ENCODE assay signal across 24 mouse cellular contexts in genomic region chr9:43858761-43859160, GRCm38 (mm10).
A peak's percentile ranks its signal among the peaks of the same experiment; 100 is the strongest.
DNase-seq lines count a peak whose midpoint lies in the region; ATAC-seq and TF ChIP-seq lines count a peak whose summit lies in the region.
"Had no signal": no experiment of that assay in that cellular context is flagged by ENCODE, and none has a peak within 500 bp of the region (broad histone marks: within the 10 kb centered on the region; RNA-seq: fewer than 3 reads in every experiment).

No protein-coding gene starts in this region.

- intact Hi-C loops in heart, adult 2 months (cut with DNase I): no loop called here

- peak; percentile 11 for DNase-seq in heart, adult 8-10 months (ENCODE audit: low spot score)
- DNase-seq in heart, adult 2 months: no peak
- DNase-seq in lung, postnatal 0 days (ENCODE audit: low spot score): no peak
- DNase-seq in lung, adult 2 months: no peak
- DNase-seq in CH12.LX (ENCODE audit: extremely low read depth): no peak
- peak; percentile 55 for DNase-seq in brain, adult 2 months (ENCODE audit: low read depth, low spot score)
- no peak for DNase-seq in gastrocnemius, postnatal 4 days (ENCODE audit: low spot score in 2 of 2)
- DNase-seq: adrenal gland, adult 8-10 months; adrenal gland, postnatal 25 days; cerebellum, adult 18-20 months; cerebellum, adult 9-10 months; cerebellum, postnatal 14 days; gastrocnemius, adult 2 months; gastrocnemius, postnatal 14 days; kidney, adult 11 months had no signal

- TF ChIP-seq RAD21 in CH12.LX (IDR thresholded peaks at IDR 0.05; ENCODE audit: low read depth, low read length): no peak

- no peaks in the 10 kb centered on the region for H3K79me2 ChIP-seq in heart, adult 2 months (replicated peaks; ENCODE audit: control insufficient read depth, insufficient read depth, low read length)
- no peaks in the 10 kb centered on the region for H3K79me2 ChIP-seq in CH12.LX (replicated peaks; ENCODE audit: control insufficient read depth, extremely low read depth, insufficient read depth, poor library complexity, severe bottlenecking)

- no peaks in the 10 kb centered on the region for H3K27me3 ChIP-seq in heart, adult 2 months (ENCODE audit: control insufficient read depth, insufficient read depth, low read length)
- H3K27me3 ChIP-seq in lung, postnatal 0 days (replicated peaks; ENCODE audit: insufficient read depth, low read length): 0 out of 2 replicates have a peak, but pooled peaks cover 5% of the 10 kb centered on the region
- H3K27me3 ChIP-seq in CH12.LX (replicated peaks): peaks cover 82% of the 10 kb centered on the region

- in situ Hi-C loops in CH12.LX (cut with MboI; ENCODE audit: low pct_ligation_motif_present, low pct_unique_long_range_greater_than_20kb, low sequenced_read_pairs): no loop called here

- H3K4me2 ChIP-seq in lung, postnatal 0 days (replicated peaks; ENCODE audit: low read depth, low read length): 0 out of 2 replicates have a peak overlapping the region, but pooled peaks have one; percentile 19
- H3K4me2 ChIP-seq in CH12.LX (ENCODE audit: insufficient read depth, low read depth, poor library complexity, severe bottlenecking): peak overlapping the region; percentile 27; the same call in 1 of the 2 replicates
- H3K4me2 ChIP-seq: forebrain, embryonic 13.5 days; heart, embryonic 11.5 days; hindbrain, embryonic 13.5 days; intestine, embryonic 15.5 days had no signal

- H3K36me3 ChIP-seq in heart, adult 2 months (ENCODE audit: control insufficient read depth, insufficient read depth, low read length): no peaks in the 10 kb centered on the region
- H3K36me3 ChIP-seq in lung, postnatal 0 days (ENCODE audit: insufficient read depth, low read length): no peaks in the 10 kb centered on the region
- H3K36me3 ChIP-seq in CH12.LX (replicated peaks in 1 of 2; ENCODE audit: control insufficient read depth in 1 of 2, insufficient read depth in 1 of 2, low read length in 1 of 2): no peaks in the 10 kb centered on the region
- H3K36me3 ChIP-seq: forebrain, embryonic 10.5 days; hindbrain, embryonic 10.5 days; hindbrain, embryonic 13.5 days; intestine, embryonic 15.5 days had no signal

- WGBS in heart, adult 2 months: 31% methylated on average over 6 of the region's 6 CpGs
- WGBS in lung, postnatal 0 days: 28% methylated on average over 6 of the region's 6 CpGs
- WGBS in lung, adult 2 months: 40% methylated on average over 6 of the region's 6 CpGs

- H3K9me3 ChIP-seq in lung, postnatal 0 days (ENCODE audit: low read length): no peaks in the 10 kb centered on the region
- H3K9me3 ChIP-seq in CH12.LX (replicated peaks; ENCODE audit: low read length): no peaks in the 10 kb centered on the region
- H3K9me3 ChIP-seq: forebrain, embryonic 10.5 days; forebrain, embryonic 13.5 days; hindbrain, embryonic 10.5 days; hindbrain, embryonic 13.5 days; intestine, embryonic 15.5 days had no signal

- TF ChIP-seq POLR2A in heart, adult 2 months (IDR thresholded peaks at IDR 0.05; ENCODE audit: insufficient read depth, low read depth, low read length): no peak
- TF ChIP-seq POLR2A in lung, adult 2 months (IDR thresholded peaks at IDR 0.05; ENCODE audit: borderline replicate concordance, extremely low read depth, low read depth, low read length): no peak
- TF ChIP-seq POLR2A in CH12.LX (IDR thresholded peaks at IDR 0.05; ENCODE audit: low read depth, low read length): no peak

- no peak overlapping the region for H3K9ac ChIP-seq in heart, adult 2 months (ENCODE audit: low read depth, low read length)
- H3K9ac ChIP-seq in lung, postnatal 0 days (replicated peaks; ENCODE audit: low read depth): no peak overlapping the region
- no peak overlapping the region for H3K9ac ChIP-seq in CH12.LX (ENCODE audit: insufficient read depth, low read depth)
- H3K9ac ChIP-seq: forebrain, embryonic 13.5 days; hindbrain, embryonic 13.5 days; intestine, embryonic 15.5 days had no signal

- H3K4me3 ChIP-seq in heart, adult 2 months: no peak overlapping the region
- no peak overlapping the region for H3K4me3 ChIP-seq in lung, postnatal 0 days (ENCODE audit: low read depth, low read length)
- H3K4me3 ChIP-seq in lung, adult 2 months (replicated peaks; ENCODE audit: extremely low read depth, low read depth, low read length): no peak overlapping the region
- H3K4me3 ChIP-seq in CH12.LX (replicated peaks in 1 of 3; ENCODE audit: low read depth in 2 of 3, low read length in 2 of 3, poor library complexity in 1 of 3): no peak overlapping the region
- H3K4me3 ChIP-seq: forebrain, embryonic 10.5 days; forebrain, embryonic 13.5 days; gastrocnemius, adult 2 months; hindbrain, embryonic 10.5 days; hindbrain, embryonic 13.5 days; intestine, embryonic 15.5 days had no signal

- no peak for TF ChIP-seq CTCF in heart, adult 2 months (IDR thresholded peaks at IDR 0.05)
- TF ChIP-seq CTCF in lung, postnatal 0 days (IDR thresholded peaks at IDR 0.05): no peak
- TF ChIP-seq CTCF in lung, adult 2 months (IDR thresholded peaks at IDR 0.05; ENCODE audit: insufficient read depth, low read length): no peak
- TF ChIP-seq CTCF in CH12.LX (conservative IDR thresholded peaks at IDR 0.05 in 1 of 2, IDR thresholded peaks at IDR 0.05 in 1 of 2; ENCODE audit: low read depth in 2 of 2, low read length in 2 of 2): no peak

- dilution Hi-C loops in CH12.LX (cut with MboI; ENCODE audit: extremely low pct_ligation_motif_present, extremely low pct_unique_long_range_greater_than_20kb, low sequenced_read_pairs): no loop called here

- no peak for ATAC-seq in lung, postnatal 0 days
- ATAC-seq: CD4-positive, CD25-positive, alpha-beta regulatory T cell, adult 4 months; forebrain, embryonic 13.5 days; forebrain, embryonic 16.5 days; hindbrain, embryonic 16.5 days; intestine, embryonic 15.5 days had no signal

- TF ChIP-seq EP300 in heart, adult 2 months (IDR thresholded peaks at IDR 0.05; ENCODE audit: insufficient read depth, low read depth, low read length): no peak
- no peak for TF ChIP-seq EP300 in lung, postnatal 0 days (IDR thresholded peaks at IDR 0.05)
- TF ChIP-seq EP300 in CH12.LX (IDR thresholded peaks at IDR 0.05; ENCODE audit: low read length): no peak

- no peak overlapping the region for H3K27ac ChIP-seq in heart, adult 2 months
- no peak overlapping the region for H3K27ac ChIP-seq in lung, postnatal 0 days (ENCODE audit: low read length)
- H3K27ac ChIP-seq in CH12.LX (ENCODE audit: insufficient read depth, low read depth): no peak overlapping the region
- H3K27ac ChIP-seq: forebrain, embryonic 10.5 days; forebrain, embryonic 13.5 days; gastrocnemius, adult 2 months; hindbrain, embryonic 10.5 days; hindbrain, embryonic 13.5 days; intestine, embryonic 15.5 days had no signal

- H3K4me1 ChIP-seq in heart, adult 2 months (ENCODE audit: control insufficient read depth, insufficient read depth, low read length): peaks cover 4% of the 10 kb centered on the region
- no peaks in the 10 kb centered on the region; the same call in 1 of the 2 replicates for H3K4me1 ChIP-seq in lung, postnatal 0 days (ENCODE audit: insufficient read depth, low read depth, low read length)
- H3K4me1 ChIP-seq in lung, adult 2 months (ENCODE audit: control insufficient read depth, insufficient read depth, low read length): no peaks in the 10 kb centered on the region; the same call in 1 of the 2 replicates
- H3K4me1 ChIP-seq in CH12.LX (ENCODE audit: control insufficient read depth in 1 of 2, insufficient read depth in 2 of 2): no peaks in the 10 kb centered on the region

TF ChIP-seq in CH12.LX, 34 proteins besides CTCF, POLR2A, EP300 and RAD21:
- TF ChIP-seq IRF4 (IDR thresholded peaks at IDR 0.05; ENCODE audit: low read depth, low read length) (no peak), BHLHE40 (IDR thresholded peaks at IDR 0.05; ENCODE audit: low read depth, low read length) (no peak), MAX (IDR thresholded peaks at IDR 0.05; ENCODE audit: low read length) (no peak), GABPA (IDR thresholded peaks at IDR 0.05; ENCODE audit: insufficient replicate concordance, low read depth, low read length) (no peak), POLR2AphosphoS2 (IDR thresholded peaks at IDR 0.05; ENCODE audit: low read depth, low read length) (no peak), TCF12 (IDR thresholded peaks at IDR 0.05; ENCODE audit: low read depth, low read length) (no peak), ZKSCAN1 (IDR thresholded peaks at IDR 0.05; ENCODE audit: borderline replicate concordance, low read depth, low read length) (no peak), USF2 (conservative IDR thresholded peaks at IDR 0.05; ENCODE audit: low read depth, low read length) (no peak), JUND (conservative IDR thresholded peaks at IDR 0.05; ENCODE audit: low read depth, low read length) (no peak), ZMIZ1 (IDR thresholded peaks at IDR 0.05; ENCODE audit: low read depth, low read length) (no peak), PAX5 (IDR thresholded peaks at IDR 0.05; ENCODE audit: low read length) (no peak), NELFE (IDR thresholded peaks at IDR 0.05; ENCODE audit: low read depth, low read length) (no peak)

Comparison
In these comparisons a context has a peak if more than half of its experiments do, and no peak if none do; other contexts are left out.
1. DNase-seq: peak in heart, adult 8-10 months (single experiment) and brain, adult 2 months (single experiment); none in heart, adult 2 months (0 of 2), lung, postnatal 0 days (single experiment), lung, adult 2 months (single experiment), CH12.LX (single experiment) and gastrocnemius, postnatal 4 days (0 of 2).